Mouse (Mus musculus) adrenal gland, postnatal 14 days (tissue): ENCODE data around the gene Pth2r. TPM values are rescaled to one million over a fixed set of nuclear protein-coding genes. Genes with fewer than 3 reads are reported as not detected.

Experiments used
- total RNA-seq: library from RNA; stranded (reverse); gene quantifications from 2 replicates; pipeline ENCODE4 v1.2.3, GENCODE M21; 2021

Pth2r gene
- total RNA-seq, 1 experiment from 2014 or later: not detected

Other genes with a start within 250 kb of the Pth2r start
- 426 and 514 TPM in 2 replicates for gene Akr1cl, start 249.3 kb upstream of the Pth2r start, total RNA-seq
- not detected in 2 replicates for gene Cryge, start 230.9 kb upstream of the Pth2r start, total RNA-seq
- not detected in 2 replicates for gene Crygd, start 218.6 kb upstream of the Pth2r start, total RNA-seq
- not detected in 2 replicates for gene Crygc, start 208.4 kb upstream of the Pth2r start, total RNA-seq
- not detected in 2 replicates for gene Crygb, start 199.8 kb upstream of the Pth2r start, total RNA-seq
- not detected in 2 replicates for gene Cryga, start 178.7 kb upstream of the Pth2r start, total RNA-seq
- not detected in 2 replicates for gene Gm28845, start 162.5 kb upstream of the Pth2r start, total RNA-seq
- not detected in 2 replicates for gene D630023F18Rik, start 158.8 kb upstream of the Pth2r start, total RNA-seq
- 345 and 387 TPM in 2 replicates for gene Idh1, start 95.6 kb upstream of the Pth2r start, total RNA-seq
- gene Pikfyve, start 95.4 kb upstream of the Pth2r start, total RNA-seq: 27.9 TPM in 2 replicates